Mouse (Mus musculus): ENCODE results near the gene Sned1.

Sned1 gene

DNA sequence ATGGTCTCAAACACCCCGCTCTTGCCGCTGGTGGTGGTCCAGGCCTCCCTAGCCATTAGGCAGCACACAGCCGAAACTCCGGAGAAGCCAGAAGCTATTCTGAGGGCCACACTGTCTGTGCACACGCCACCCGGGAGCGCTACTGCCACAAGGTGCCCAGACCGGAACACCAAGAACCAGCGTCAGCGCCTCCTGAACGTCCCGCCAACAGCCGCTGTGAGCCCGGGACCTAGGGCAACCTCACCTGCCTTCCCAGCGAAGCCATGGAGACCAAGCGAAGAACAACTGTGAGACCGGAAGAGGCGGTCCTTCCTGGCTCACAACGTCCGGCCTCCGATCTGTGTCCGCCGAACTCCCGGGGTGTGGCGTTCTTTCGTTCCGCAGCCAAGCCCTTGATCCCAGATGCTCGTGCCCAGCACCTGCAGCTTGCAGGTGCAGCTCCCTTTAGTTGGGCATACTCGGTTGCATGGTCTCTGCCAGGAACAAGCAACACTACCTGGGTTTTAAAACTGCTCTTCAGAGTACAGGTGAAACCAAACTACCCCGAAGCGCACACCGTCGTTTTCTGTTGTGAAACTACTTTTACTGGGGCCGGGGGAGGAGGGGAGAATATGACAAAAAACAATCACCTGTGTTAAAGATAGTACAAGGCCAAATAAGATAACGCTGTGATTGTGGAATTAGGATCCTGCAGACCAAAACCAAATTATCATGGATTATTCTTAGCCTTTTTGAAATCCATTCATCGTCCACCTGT is 70.1 kb downstream of the Sned1 start, which contains the start of gene Mterf4:
Gene Mterf4 (minus strand): TSS at position 335 of the 757 bp plus-strand sequence.
- DNase-seq (ENCODE audit: low read depth, low spot score), result peak; percentile 70

DNA sequence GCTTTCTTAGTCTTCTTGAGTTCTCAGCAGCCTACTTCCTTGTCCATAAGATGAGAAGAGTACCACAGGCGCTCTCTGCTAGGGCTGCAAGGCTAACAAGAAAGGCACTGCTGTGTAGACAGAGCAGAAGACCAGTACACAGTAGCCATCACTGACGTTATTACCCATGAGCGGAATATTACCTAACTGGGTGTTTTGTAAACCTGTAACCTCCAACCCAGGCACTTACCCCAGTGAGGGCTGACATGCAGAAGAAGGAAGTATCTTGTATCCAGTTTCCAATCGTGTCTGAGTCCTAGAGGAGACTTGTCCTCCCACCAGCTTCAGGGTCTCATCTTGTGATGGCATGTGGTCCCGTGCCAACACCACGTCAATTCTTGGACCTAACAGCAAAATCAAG is 88.3 kb downstream of the Sned1 start:
- DNase-seq (ENCODE audit: low read depth, low spot score), result no peak

DNA sequence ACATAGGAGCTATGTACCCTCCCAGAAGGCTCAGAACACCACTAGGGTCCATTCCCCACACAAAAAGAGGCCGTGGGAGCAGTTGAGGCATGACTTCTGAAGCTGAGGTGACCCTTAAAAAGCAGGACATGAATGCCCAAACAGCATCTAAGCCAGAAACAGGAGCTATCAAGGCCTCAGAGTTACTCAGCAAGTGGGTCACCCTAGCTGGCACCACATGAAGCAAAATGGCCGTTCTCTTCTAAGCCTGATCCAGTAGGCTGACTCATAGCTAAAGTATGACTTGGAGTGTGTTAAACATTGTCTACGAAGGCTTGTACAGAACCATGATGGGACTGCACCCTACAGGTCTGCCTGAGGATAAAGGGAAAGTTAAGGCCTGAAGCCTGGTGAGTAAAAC is 90.8 kb downstream of the Sned1 start:
- DNase-seq (ENCODE audit: low read depth, low spot score), result no peak

DNA sequence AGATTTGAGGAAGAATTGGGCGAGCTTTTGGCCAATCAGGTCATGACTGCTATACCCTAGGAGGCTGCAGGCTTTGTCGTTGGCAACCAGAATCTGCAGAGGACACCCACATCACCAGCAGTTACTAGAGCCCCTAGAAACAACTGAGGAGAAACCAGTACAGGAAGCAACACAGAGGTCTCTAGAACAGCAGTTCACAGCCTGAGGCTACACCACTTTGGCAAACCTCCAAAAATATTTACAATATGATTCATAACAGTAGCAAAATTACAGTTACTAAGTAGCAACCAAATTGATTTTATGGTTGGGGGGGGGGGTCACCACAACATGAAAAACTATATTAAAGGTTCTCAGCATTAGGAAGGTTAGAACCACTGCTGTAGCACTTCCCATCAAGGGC is 99.0 kb downstream of the Sned1 start:
- no peak for DNase-seq (ENCODE audit: low read depth, low spot score)

DNA sequence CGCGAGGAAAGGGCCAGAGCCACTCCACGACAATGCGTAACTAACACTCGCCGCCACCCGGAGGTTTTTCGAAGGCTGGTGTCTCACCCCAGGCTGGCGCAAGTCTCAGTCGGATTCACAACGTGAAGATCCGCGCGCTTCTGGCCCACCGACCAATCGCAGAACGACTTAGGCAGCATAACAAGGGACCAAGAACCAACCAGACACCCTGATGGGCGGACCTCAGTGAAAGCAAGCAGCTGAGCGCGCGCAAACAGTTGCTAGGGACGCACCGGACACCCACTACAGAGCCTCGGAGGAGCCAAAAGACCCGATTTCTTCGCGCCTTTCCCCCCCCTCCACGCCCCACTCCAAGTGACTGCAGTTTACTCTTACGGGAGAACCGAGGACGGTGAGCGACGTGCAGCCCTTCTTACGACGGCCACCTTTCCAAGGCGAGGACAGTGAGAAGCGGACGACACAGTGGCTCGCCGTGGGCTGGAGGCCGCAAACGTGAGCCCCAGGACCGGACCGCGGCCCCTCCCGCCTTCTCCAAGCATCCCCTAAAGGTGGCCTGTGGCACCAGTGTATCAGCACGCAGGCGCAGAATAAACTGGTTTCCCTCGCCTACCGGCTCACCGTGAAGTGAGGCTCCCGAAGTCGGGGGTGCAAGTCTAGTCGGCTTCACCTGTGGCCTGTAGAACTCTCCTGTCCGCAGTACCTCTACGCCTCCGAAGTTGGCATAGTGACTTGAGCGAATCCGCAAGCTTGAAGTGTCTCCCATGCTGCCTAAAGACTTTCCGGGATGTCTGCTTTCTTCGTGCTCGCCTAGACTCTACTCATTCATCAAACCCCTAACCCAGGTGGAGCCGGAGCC is 107.2 kb downstream of the Sned1 start, which contains the start of the genes Ppp1r7 and Pask:
Gene Ppp1r7 (plus strand): TSS at position 207 of the 856 bp plus-strand sequence.
Gene Pask (minus strand): TSS at position 835 of the 856 bp plus-strand sequence.
- DNase-seq (ENCODE audit: low read depth, low spot score), result peak; percentile 87

DNA sequence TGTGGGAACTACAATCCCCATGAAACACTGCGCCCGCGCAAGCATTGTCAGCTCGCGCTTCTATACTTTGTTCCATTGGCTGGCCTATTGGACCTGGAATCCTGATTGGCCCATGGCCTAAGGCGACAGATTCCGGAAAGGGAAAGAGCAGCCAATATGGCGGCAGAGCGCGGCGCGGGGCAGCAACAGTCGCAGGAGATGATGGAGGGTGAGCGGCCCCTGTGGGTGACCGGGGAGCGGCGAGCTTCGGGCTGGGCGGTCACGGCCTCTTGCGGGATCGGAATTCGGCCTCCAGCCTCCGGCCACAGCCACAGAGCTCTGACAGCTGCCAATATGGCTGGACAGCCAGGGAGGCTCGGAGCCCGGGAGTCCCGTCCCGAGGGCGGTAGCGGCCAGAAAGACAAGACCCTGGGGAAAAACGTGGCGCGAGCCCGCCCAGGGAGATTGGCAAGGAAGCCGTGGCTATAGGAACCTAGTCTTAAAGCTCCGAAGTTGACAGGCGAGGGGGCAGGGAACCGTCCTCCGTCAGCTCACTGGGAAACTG is 107.9 kb downstream of the Sned1 start:
- peak; percentile 91 for DNase-seq (ENCODE audit: low read depth, low spot score)

DNA sequence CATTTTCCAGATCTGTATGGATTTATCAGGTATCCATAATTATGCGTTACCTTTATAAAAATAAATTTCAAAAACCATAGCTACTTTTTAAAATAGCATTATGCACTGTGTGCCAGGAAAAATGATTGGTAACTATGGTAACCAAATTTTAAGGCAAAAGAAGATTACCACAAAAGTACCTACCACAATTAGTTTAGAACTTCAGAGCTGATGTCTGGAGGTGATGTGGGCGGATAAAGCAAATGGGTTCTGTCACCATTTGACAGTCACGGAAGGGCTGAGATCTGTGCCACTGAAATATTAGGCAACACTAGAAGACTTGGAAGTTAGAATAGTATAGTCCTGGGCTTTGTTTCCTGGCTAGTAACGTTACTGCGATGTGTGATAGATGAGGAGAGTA is 111.5 kb downstream of the Sned1 start:
- DNase-seq (ENCODE audit: low read depth, low spot score), result no peak

DNA sequence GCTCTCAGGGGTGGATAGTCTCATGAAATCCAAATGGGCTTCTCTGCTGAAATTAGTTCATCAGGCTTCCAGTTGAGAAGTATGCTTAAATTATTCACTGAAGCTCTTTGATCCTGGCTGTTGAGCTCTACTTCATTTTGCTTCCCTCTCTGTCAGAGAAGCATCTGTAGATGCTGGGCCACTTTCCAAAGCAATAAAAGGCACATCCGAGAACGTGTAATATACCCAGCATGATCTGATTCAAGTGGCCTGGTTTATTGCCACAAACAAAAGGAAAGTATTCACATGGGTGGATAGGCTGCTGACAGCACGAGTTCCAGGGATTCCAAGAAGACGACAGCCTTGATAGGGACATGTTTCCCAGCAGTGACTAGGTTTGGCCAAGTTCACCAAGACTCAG is 114.1 kb downstream of the Sned1 start:
- DNase-seq (ENCODE audit: low read depth, low spot score), result no peak
